Mouse (Mus musculus) cerebellum, adult 2 months (tissue): Measurements from ENCODE around the gene Rarb. TPM values are rescaled to one million over a fixed set of nuclear protein-coding genes. Genes with fewer than 3 reads are reported as not detected.

Experiments
- DNase-seq, 2 experiments: peaks; one replicate each; pipeline ENCODE4 v3.0.0; 2021
- H3K27ac ChIP-seq: fragments of 200-500 bp; 2 replicates; pipeline ENCODE4 v1.5.1; 2012; ENCODE audit warnings: low read length, control low read depth, inconsistent platforms; ENCODE audit not compliant: insufficient read depth
- H3K27me3 ChIP-seq: fragments of 200-500 bp; 2 replicates; pipeline ENCODE4 v1.6.1; 2012; ENCODE audit warnings: inconsistent platforms, mild to moderate bottlenecking, low read length, moderate library complexity; ENCODE audit not compliant: control insufficient read depth, insufficient read depth
- H3K4me1 ChIP-seq: fragments of 200-500 bp; 2 replicates; pipeline ENCODE4 v1.6.1; 2011; ENCODE audit warnings: low read length; ENCODE audit not compliant: control insufficient read depth, insufficient read depth
- H3K4me3 ChIP-seq: fragments of 200-500 bp; replicated peaks from 2 replicates; pipeline ENCODE3; 2011; ENCODE audit warnings: mild to moderate bottlenecking, low read depth, low read length, control low read depth; ENCODE audit not compliant: insufficient read depth
- CTCF ChIP-seq: fragments of 200-500 bp; IDR thresholded peaks from 2 replicates; pipeline ENCODE4 v1.5.1; 2011; ENCODE audit warnings: low read depth, mild to moderate bottlenecking, control low read depth, low read length, moderate library complexity, borderline replicate concordance; ENCODE audit not compliant: insufficient read depth
- POLR2A ChIP-seq: fragments of 200-500 bp; IDR thresholded peaks from 2 replicates; pipeline ENCODE4 v1.6.1; 2011; ENCODE audit warnings: low read length, control low read depth, borderline replicate concordance; ENCODE audit not compliant: insufficient read depth
- WGBS: fragments of 180-500 bp; shearing (Covaris S2); methylation state at CpG from one replicate; pipeline ENCODE4 v1.1.7; 2018; 5-methylcytosine and 5-hydroxymethylcytosine counted together
- polyA plus RNA-seq: library from polyadenylated mRNA; depleted of rRNA; stranded (reverse); fragments of >200 nt; gene quantifications from 2 replicates; pipeline ENCODE4 v1.2.3, GENCODE M21; 2012

The Rarb gene
- polyA plus RNA-seq, 1 experiment = 7.5 TPM

- 76% methylated on average over 3 of the region's 3 CpGs for whole genome bisulfite sequencing
- DNase-seq = no peak
- Histone ChIP-seq H3K4me3 (no peak overlapping the region), H3K27ac (no peak overlapping the region), H3K27me3 (no peaks in the 10 kb centered on the region), H3K4me1 (no peaks in the 10 kb centered on the region)
- no peak for TF ChIP-seq CTCF
- TF ChIP-seq POLR2A = no peak
Observed at GRCm38 (mm10) chr14:16717821-16718220, 101.1 kb downstream of the Rarb start.

DNA sequence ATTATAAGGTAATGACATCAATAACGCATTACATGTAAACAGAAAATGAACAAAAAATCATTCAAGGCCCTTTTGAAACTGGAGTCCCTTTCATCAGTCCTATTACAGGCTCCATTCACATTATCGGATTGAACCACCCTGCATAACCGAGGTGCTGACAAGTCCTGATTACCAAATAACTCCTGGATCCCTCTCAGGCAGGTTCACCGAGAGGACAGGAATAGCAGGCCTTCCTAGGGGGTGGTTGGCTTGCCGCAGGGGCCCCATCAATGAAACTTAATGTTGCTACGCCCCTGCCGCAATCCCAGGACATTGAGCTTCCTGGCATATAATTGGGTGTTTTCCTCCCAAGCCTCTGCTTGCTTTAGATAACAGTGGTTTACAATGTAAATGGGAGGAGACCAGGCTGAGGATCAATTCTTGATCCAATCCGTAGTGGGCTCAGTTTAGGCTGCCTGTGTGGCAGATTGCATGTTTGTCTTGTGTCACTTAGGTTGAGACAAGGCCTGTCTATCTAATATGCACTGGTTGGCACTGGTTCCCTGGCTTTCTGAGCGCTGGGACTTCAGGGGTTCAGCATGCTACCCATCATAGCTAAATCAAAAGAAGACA, 104.5 kb downstream of the Rarb start:
- Histone ChIP-seq H3K27ac (no peak overlapping the region), H3K27me3 (no peaks in the 10 kb centered on the region), H3K4me3 (no peak overlapping the region), H3K4me1 (no peaks in the 10 kb centered on the region)
- WGBS = 78% methylated on average over 9 of the region's 9 CpGs
- TF ChIP-seq CTCF (no peak), POLR2A (no peak)
- DNase-seq = no peak

DNA sequence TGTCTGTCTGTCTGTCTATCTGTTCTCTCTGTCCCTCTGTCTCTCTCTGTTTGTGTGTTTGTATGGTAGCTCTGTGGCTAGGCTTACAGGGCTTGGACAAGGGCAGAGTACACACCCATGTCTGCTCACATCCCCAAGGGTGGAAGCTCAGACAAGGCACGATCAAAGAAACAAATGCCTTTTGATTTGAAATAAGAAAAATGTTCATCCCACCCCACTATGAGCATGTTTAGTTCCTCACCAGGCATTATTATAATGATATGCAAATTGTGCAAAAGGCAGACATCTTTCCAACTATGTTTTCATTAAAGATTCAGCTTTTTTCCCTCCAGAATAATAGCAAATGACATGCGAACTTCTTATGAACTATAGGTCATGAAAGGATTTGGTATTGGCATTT, 105.2 kb downstream of the Rarb start:
- TF ChIP-seq POLR2A (no peak), CTCF (no peak)
- Histone ChIP-seq H3K4me1 (no peaks in the 10 kb centered on the region), H3K27me3 (no peaks in the 10 kb centered on the region), H3K27ac (no peak overlapping the region), H3K4me3 (no peak overlapping the region)
- no peak for DNase-seq
- WGBS = 75% methylated on average over 2 of the region's 2 CpGs

GRCm38 (mm10) chr14:16699228-16699627, 119.7 kb downstream of the Rarb start:
- no peak overlapping the region for H3K4me3 ChIP-seq
- H3K4me1 ChIP-seq = no peaks in the 10 kb centered on the region
- H3K27ac ChIP-seq = no peak overlapping the region
- no peaks in the 10 kb centered on the region for H3K27me3 ChIP-seq
- no peak for TF ChIP-seq CTCF
- no peak for TF ChIP-seq POLR2A
- WGBS = 67% methylated on average over 4 of the region's 4 CpGs
- DNase-seq = no peak

DNA sequence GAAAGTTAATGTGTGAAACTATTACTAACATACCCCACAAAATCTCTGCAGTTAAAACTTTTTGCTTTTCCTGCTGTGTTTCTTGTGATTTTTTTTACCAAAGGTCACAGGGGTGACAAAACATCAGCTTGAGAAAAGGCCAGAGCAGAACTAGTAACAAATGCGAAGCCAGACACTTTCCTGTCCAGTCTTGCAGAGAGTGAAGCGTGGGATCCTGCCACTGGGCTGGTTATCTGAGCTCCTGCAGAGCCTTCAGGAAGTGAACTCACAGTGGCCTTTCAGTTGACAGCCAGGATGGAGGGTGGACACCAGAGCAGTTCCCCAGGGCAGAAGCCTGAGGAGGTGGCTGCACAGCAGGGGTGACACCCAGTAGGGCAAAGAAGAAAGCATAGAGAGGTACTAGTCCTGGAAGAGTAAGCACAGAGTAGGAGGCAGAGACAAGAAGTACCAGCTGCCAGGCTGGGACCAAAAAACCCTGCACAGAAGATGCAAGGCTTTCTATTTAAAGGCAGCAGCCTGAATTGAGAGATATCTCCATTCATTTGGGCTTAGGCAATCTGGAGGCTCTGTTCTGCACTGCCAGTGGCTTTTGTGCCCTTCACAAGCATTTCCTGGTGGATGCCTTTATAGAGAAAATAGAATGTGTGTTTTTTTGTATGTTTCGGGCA, 123.4 kb downstream of the Rarb start:
- 58% methylated on average over 3 of the region's 3 CpGs for WGBS
- no peak overlapping the region for H3K27ac ChIP-seq

DNA sequence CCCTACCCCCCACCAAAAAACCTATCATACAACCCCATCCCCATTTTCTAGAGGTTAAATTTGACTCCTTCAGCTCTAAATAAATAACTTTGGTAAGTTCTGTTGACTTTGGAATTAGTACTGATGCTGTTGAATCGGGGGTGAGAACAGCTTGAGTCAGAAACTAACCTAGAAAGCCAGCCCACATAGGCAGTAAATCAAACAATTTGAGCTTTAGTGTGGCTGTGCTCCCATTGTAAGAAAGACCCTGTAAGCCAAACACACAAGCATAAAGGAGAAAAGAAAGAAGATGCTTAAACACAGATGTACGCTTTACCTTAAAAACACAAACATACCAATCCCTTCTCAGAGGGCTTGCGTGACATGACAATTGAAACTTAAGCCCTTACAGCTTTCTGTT, 140.6 kb downstream of the Rarb start:
- TF ChIP-seq POLR2A = no peak
- no peak for TF ChIP-seq CTCF
- no peak overlapping the region for H3K27ac ChIP-seq
- no peaks in the 10 kb centered on the region for H3K27me3 ChIP-seq
- WGBS = 91% methylated on average over 3 of the region's 3 CpGs
- H3K4me1 ChIP-seq = no peaks in the 10 kb centered on the region
- no peak for DNase-seq
- no peak overlapping the region for H3K4me3 ChIP-seq

More for the DNA sequence above, 123.4 kb downstream of the Rarb start:
- DNase-seq = no peak
- TF ChIP-seq POLR2A (no peak), CTCF (no peak)
- no peaks in the 10 kb centered on the region for H3K4me1 ChIP-seq
- no peaks in the 10 kb centered on the region for H3K27me3 ChIP-seq
- H3K4me3 ChIP-seq = no peak overlapping the region

GRCm38 (mm10) chr14:16677081-16677480, 141.9 kb downstream of the Rarb start:
- Histone ChIP-seq H3K4me1 (no peaks in the 10 kb centered on the region), H3K27ac (no peak overlapping the region), H3K4me3 (no peak overlapping the region), H3K27me3 (no peaks in the 10 kb centered on the region)
- no peak for DNase-seq
- TF ChIP-seq POLR2A = no peak
- TF ChIP-seq CTCF = no peak

- Histone ChIP-seq H3K4me1 (no peaks in the 10 kb centered on the region), H3K4me3 (no peak overlapping the region), H3K27ac (no peak overlapping the region), H3K27me3 (no peaks in the 10 kb centered on the region)
- DNase-seq = no peak
- 59% methylated on average over 3 of the region's 3 CpGs for WGBS
- TF ChIP-seq CTCF (no peak), POLR2A (no peak)
Observed at GRCm38 (mm10) chr14:16670571-16670970, 148.4 kb downstream of the Rarb start.
